Mouse (Mus musculus): ENCODE measurements around the gene 4930544G11Rik.

The 4930544G11Rik gene

DNA sequence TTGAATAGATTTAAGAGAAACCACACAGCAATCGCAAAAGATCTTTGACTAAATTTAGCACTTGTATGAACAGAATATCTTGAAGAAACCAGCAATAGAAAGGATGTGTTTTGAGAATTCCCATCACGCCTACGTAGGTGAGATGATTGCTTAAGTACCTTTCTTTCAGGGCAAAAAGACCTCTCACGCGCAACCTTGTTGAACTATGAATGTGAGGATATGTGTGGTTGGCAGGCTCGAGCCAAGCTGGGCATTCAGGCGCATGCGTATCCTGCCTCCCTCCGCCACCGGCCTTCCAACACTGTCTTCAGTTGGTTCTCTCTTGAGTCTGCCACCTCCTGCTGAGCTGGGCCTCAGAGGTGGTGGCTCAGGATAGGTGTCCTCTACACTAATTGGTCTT is at the start of gene 4930544G11Rik:
Gene 4930544G11Rik (plus strand): TSS at position 301 of the 400 bp plus-strand sequence.
- no peak for DNase-seq (ENCODE audit: inconsistent age in 2 of 2, low spot score in 1 of 2)

DNA sequence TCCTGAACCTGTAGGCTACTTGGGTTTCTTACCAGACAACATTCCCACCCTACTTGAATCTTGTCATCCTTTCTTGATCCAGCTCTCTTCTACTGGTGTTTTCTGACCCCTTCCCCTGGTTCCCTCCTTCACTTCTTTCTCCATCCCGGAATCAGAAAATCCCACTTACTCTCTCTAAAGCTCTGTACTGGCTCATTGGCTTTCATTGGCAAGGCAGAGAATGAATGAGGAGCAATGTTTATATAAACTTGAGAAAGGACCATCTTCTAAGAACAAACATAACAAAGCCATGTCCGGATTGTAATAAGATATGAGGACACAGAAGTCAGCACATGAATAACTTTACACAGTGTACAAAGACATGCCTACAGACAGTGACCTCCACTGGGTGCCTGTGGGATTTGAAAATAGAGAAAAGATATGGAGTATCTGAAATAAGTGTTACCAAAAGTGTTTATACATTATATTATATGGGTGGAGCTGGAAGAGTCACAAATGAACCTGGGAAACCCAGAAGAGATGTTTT is 45.7 kb upstream of the 4930544G11Rik start:
- no peak for DNase-seq (ENCODE audit: inconsistent age in 2 of 2, low spot score in 1 of 2)

DNA sequence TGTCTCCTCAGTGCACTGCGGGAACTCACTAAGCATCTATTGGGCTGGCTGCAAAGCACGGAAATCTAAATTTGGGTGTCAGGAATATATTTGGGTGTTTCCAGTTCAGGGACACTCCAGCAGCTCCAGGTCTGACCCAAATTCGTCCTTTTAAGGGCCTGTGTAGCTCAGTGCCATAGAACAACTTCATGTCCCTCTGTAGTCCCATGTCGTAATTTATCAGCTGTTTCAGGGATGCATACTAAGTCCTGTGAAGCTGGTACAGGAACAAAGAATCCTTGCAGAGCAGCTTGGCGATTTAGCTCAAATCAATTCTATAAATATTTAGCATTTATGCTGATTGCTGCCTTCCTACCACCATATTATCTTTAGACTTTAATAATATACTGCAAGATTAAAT is 37.0 kb upstream of the 4930544G11Rik start:
- DNase-seq (ENCODE audit: inconsistent age in 2 of 2, low spot score in 1 of 2), result no peak

DNA sequence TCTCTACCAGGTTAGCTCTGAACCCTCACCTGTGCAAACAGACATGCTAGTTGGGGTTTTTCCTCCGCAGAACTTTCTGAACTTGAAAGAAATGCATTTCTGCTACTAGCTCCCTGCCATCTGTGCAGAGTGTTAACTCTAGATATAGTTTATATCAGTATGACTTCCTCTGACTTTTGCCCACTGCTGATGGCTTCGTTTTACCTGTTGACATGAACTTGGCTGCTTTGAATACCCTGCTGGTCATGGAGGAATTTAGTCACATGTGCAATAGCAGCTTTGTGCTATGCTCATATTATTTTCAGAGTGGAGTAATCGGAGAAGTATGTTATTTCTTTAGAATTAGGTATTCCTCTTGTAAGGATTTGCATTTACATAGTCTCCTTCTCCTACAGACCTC is 30.7 kb upstream of the 4930544G11Rik start:
- DNase-seq (ENCODE audit: inconsistent age in 2 of 2, low spot score in 1 of 2), result no peak

DNA sequence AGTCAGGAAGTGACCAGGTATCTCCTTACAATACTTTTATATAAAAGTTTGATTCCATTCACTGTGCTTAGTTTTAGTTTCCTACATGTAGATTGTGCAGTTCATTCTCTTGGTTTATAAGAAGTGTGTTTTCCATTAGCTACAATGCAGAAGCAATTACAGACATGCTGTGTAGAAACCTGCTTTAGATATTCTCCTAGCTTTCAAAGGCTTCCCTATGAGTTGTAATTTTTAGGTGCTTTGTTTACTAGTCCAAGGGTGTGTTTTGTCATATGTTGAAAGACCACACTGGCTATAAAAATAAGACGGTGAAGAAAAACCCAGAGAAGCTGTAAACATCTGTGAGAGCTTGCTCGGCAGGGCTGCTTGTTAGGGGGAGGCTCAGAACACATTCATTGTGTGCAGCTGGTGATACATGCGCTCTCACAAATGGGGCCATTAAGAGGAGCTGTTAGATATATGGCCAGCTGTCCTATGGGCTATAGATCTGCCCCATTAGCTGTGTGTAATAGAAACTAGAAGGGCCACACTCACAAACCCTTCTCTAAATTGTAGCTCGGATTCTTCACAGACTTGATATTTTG is 28.8 kb upstream of the 4930544G11Rik start:
- no peak for DNase-seq (ENCODE audit: inconsistent age in 2 of 2, low spot score in 1 of 2)

DNA sequence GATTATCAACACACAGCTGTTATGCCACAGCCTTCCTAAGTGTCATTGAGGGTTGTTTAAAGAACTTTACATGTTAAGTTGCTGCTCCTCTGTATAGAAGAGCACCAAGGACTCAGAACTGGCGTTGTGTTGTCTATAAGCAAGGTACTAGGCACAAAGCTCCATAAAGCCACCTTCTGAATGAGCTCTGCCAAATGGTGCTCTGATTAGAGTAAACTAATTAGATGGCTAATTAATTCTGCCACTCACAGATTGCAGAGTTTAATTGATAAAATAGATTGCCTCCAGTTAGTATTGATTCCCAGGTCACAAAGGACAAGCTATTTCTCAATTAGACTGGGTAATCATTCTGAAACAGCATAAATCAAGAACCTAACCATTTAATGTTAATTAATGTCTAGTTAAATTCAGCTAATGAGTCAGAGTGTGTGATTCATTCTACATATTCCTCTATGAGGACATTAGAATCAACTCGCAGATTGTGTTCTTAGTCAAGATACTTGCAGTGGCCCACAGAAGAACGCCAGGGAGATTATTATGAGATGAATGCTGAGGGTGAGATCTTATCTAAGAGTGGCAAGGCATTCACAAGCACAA is 26.6 kb upstream of the 4930544G11Rik start:
- DNase-seq (ENCODE audit: inconsistent age in 2 of 2, low spot score in 1 of 2), result no peak

DNA sequence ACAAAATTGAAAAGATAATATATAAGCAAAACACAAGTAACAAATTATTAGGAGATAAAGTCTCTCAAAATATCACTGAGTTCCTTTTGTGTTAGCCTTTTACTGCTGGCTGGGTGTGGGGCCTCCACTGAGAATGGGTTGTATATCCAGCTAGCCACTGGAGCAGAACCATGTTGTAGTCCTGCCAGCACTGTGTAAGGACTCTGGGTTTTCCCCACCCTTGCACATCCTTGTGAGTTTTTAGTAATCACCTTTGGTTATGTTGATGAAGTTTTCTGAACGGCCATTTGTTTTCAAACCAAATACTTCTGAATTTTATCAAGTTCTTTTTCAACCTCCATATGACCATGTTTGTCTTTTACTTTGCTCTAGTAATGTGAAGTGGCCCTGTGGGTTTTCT is 21.9 kb upstream of the 4930544G11Rik start:
- DNase-seq (ENCODE audit: inconsistent age in 2 of 2, low spot score in 1 of 2), result no peak

DNA sequence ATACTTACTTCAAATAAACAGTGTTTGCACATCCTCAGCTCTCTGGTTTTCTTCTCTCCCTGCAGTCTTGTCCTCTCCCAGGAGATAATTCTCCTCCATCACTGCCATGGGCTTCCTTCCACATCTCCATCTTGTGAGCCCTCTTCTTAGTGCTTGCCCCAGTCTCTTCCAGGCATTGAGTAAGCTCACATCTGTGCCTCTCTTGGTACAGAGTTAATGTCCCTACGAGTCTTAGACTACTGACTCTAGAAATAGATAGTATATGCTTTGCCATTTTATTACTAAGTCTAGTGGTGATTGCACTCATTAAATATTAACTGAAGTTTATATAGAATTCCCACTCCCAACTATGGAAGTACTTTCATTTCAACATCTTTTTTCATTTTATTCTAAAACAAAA is 19.6 kb upstream of the 4930544G11Rik start:
- DNase-seq (ENCODE audit: inconsistent age in 2 of 2, low spot score in 1 of 2), result no peak

DNA sequence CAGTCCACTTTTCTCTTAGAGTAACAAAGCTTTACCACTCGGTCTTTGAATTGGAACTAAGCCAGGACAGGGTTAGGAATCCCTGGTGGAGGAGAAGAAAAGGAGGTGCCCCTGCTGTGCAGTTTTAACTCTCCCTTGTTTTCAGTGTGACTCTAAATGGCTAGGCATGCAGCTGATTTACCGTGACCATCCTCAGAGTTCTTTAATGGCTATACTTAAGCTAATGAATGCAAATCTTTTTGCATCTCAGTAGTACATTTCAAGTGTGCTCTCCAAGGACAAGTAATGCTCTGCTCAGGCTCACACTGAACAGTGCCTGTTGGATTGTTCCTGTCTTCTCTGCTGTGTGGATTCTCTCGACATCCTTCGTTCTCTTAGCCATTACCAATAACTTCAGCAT is 19.2 kb upstream of the 4930544G11Rik start:
- DNase-seq (ENCODE audit: inconsistent age in 2 of 2, low spot score in 1 of 2), result no peak

DNA sequence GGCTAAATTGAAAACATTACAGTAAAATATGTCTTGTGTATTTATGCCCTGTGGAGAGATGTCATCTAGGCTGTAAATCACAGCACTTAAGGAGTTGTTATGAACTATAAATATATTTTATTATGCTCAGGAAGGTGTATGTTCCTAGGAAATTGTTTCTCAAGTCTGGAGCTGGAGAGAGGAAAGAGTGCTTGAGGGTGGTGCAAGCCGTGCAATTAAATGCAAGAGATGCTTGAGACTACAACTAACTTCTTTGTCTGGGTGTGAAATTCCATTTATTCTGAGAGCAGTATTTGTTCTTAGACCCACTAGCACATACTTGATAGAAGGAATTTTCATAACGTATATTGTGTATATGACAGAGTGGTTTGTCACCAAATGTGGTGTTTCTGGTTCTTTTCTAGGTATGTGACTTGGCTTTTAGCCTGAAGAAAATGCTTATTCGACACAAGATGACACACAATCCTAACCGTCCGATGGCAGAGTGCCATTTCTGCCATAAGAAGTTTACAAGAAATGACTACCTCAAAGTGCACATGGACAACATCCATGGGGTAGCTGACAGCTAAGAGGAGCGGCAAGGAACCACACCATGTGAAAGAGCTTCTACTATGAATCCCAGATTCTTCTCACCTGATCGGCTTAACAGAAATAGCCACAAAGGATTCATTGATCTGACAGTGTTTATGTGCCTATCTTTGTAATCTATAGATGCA is 16.7 kb upstream of the 4930544G11Rik start:
- no peak for DNase-seq (ENCODE audit: inconsistent age in 2 of 2, low spot score in 1 of 2)

DNA sequence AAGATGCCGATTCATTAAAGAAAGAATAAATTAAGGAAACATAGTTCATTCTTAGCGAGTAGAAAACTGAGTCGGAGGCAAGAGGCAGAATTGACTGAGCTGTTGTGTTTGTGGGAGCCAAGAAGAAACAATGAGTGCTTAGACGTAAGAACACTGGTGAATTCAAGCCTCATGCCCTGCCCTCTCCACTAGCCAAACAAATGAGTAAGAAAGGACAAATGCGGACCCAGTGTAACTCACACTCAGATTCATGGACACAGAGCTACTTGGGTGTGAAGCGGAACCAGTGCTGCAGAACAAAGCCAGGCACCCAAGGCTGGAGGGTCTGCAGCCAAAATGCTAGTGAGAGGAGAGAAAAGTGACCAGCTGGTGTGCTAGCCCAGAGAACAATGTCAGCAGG is 1.9 kb upstream of the 4930544G11Rik start:
- DNase-seq (ENCODE audit: inconsistent age in 2 of 2, low spot score in 1 of 2), result no peak

DNA sequence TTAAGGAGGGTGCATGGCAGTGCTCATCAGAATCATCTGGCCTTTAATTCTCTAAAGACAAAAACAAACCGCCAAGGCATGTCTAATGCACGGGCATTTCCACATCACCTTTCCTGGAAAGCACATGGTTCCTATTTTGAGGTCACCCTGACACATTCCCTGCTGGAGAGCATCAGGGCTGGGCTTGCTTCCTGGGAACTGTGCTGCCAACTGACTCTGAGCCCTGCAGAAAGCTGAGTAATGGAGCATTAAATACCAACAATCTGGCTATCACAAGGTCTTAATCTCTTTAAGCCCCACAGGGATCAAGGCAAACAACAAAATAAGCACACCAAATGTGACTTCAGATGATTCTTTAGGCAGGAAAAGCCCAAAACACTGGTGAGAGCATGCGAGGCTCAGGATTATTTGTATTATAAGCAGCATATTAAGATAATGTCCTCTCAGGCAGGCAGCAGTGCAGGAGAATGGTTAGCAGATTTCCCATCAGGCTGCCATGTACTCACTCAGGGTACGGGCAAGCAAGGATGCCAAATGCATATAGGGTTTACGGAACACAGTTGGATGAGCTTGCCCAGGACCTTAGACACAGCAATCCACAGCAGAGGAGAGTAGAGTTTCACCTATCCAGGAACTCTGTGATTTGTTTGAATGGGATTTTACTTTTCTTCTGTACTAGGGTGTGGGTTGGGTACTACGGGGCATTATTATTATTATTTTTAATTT is 17.1 kb downstream of the 4930544G11Rik start:
- DNase-seq (ENCODE audit: inconsistent age in 2 of 2, low spot score in 1 of 2), result peak in 1 of 2 experiments; percentile 66

DNA sequence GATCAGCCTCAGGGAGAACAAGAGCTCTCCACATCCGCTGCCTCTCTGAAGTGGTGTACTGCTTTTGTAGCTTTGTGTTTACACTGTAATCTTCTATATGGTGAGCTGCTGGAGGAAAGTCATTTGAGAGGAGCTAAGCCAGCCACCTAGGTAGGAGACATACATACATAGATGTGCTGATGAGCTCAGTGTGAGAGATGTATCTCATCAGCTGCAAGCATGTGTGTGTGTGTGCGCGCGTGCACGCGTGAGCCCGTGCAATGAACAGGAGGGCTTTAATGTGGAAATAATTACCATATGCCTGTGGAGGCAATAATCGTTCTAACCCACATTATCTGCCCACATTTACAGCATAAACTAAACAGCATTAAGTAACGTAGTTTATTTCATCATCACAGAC is 18.0 kb downstream of the 4930544G11Rik start:
- no peak for DNase-seq (ENCODE audit: inconsistent age in 2 of 2, low spot score in 1 of 2)

DNA sequence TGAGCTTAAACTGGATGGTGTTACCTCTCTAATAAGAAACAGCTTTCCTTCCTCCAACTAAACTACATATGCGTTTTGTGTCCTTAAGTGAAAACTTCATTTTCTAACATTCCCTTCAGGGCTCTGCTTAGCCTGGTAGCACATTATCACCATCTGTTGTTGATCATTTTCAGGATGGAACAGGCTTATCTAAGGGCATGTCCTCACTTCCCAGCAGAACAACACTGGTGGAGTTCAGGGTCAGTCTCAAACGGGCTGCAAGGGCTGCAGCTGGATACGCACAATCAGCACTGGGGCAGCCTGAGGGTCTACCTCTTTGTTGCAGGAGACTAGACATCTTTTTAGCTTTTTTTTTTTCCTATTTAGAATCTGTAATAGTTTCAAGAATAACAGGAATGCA is 39.7 kb downstream of the 4930544G11Rik start:
- DNase-seq (ENCODE audit: inconsistent age in 2 of 2, low spot score in 1 of 2), result no peak

DNA sequence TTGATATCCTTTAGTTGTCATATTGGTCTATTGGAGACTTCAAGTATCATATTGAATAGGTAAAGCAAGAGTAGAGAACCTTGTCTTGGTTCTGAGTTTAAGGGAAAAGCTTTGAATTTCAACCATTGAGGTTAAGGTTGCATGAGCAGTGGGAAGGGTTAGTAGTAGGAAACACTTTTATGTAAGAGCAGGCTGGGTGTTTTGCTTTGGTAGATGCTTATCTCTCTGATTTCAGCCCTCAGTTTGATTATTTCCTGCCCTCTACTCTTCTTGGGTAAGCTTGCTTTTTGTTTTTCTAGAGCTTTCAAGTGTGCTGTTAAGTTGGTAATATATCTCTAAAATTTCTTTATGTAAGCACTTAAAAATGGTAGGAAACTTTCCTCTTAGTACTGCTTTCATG is 45.9 kb downstream of the 4930544G11Rik start:
- no peak for DNase-seq (ENCODE audit: inconsistent age in 2 of 2, low spot score in 1 of 2)
